Mouse (Mus musculus) bone marrow, adult 2 months (tissue): ENCODE measurements around the gene Mcam.

Experiments used
- CTCF ChIP-seq: fragments of 200-500 bp; IDR thresholded peaks from 2 replicates; pipeline ENCODE4 v1.5.1; 2011; ENCODE audit warnings: low read length, control low read depth; ENCODE audit not compliant: control insufficient read depth, insufficient read depth
- POLR2A ChIP-seq: fragments of 200-500 bp; IDR thresholded peaks from 2 replicates; pipeline ENCODE4 v1.6.1; 2011; ENCODE audit warnings: low read depth, mild to moderate bottlenecking, control low read depth, low read length, borderline replicate concordance; ENCODE audit not compliant: control insufficient read depth

DNA sequence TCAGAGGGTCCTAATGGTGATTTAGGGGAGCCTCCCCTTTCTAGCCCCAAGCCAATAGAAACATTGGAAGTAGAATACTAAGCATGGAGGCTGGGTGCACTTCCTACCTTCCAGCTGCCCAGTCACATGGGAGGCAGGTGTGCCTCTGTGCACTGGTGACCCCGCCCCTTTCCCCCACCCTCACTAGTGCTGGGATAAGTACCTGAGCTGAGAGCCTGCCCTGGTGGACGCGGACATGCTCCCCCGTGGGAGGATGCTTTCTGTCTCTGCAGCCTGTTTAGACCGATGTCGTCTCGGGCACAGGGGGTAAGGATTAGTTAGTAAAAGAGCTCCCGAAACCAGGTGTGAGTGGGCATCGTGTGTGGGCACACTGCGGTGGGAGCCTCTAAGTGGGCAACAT lies 47.3 kb upstream of the Mcam start:
- no peak for TF ChIP-seq POLR2A
- TF ChIP-seq CTCF, result no peak
